Mouse (Mus musculus): Measurements from ENCODE around the gene Tmem110. TPM values are rescaled to one million over a fixed set of nuclear protein-coding genes. Genes with fewer than 3 reads are reported as not detected.

Tmem110 gene
- polyA plus RNA-seq, 1 experiment from 2014 or later: 22.6 TPM

GRCm38 (mm10) chr14:30826174-30827140 lies 1.1 kb downstream of the Tmem110 start:
- Histone ChIP-seq H3K4me2 (peak overlapping the region; percentile 83), H3K9ac (ENCODE audit: low read depth, low read length) (peak overlapping the region; percentile 86), H3K27ac (ENCODE audit: low read depth, low read length) (no peak overlapping the region), H3K27me3 (replicated peaks; ENCODE audit: control insufficient read depth, insufficient read depth, low read length) (no peaks in the 10 kb centered on the region), H3K4me1 (replicated peaks; ENCODE audit: control insufficient read depth, insufficient read depth, low read length) (peaks cover 37% of the 10 kb centered on the region), H3K4me3 (ENCODE audit: low read depth, low read length) (peak overlapping the region; percentile 90), H3K36me3 (ENCODE audit: control insufficient read depth, insufficient read depth, low read length) (no peaks in the 10 kb centered on the region), H3K9me3 (ENCODE audit: control insufficient read depth, low read length) (no peaks in the 10 kb centered on the region)
- 18% methylated on average over 17 of the region's 17 CpGs for WGBS
- DNase-seq (ENCODE audit: low spot score): no peak
- peak; percentile 4; the same call in 1 of the 2 replicates for ATAC-seq (replicated peaks; ENCODE audit: low FRiP score)

DNA sequence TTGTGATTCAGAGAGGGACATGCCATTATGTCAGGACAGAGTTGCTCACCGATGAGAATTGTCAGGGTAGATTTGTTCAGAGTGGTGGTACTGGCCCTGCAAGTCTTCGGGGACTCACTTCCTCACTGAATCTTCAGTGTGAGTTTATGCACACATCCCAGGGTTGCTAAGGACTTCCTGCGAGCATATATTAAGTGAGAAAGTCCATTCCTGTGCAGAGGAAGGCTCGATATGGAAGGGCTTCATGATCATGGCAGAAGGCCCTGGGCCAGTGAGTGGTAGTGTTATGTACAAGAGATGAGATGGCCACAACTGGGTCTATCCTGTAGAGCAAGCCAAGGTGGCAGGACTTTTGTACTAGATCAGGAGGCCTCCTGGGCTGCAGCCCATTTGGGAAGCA lies 2.1 kb downstream of the Tmem110 start:
- no peak for ATAC-seq (replicated peaks; ENCODE audit: low FRiP score)
- 77% methylated on average over 4 of the region's 4 CpGs for WGBS
- Histone ChIP-seq H3K4me3 (ENCODE audit: low read depth, low read length) (no peak overlapping the region), H3K9me3 (ENCODE audit: control insufficient read depth, low read length) (no peaks in the 10 kb centered on the region), H3K27ac (ENCODE audit: low read depth, low read length) (no peak overlapping the region), H3K4me1 (replicated peaks; ENCODE audit: control insufficient read depth, insufficient read depth, low read length) (peaks cover 37% of the 10 kb centered on the region), H3K36me3 (ENCODE audit: control insufficient read depth, insufficient read depth, low read length) (no peaks in the 10 kb centered on the region), H3K27me3 (replicated peaks; ENCODE audit: control insufficient read depth, insufficient read depth, low read length) (no peaks in the 10 kb centered on the region), H3K4me2 (peak overlapping the region; percentile 83), H3K9ac (ENCODE audit: low read depth, low read length) (no peak overlapping the region; the same call in 1 of the 2 replicates)
- no peak for DNase-seq (ENCODE audit: low spot score)

DNA sequence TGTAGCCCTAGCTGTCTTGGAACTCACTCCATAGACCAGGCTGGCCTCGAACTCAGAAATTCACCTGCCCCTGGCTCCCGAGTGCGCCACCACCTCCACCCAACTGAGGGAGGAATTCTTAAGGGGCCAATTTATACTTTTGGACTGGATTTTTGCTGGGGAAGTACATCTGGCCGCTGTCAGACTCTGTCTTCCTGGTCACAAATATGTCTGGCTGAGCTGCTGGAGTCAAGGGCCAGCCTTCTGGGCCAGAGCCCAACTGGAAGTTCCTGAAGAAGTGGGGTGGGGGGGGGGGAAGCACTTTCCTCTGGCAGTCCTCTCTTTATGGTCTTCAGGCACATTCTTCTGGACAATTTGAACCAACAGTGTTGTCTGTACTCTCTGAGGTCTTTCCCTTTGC lies 2.7 kb downstream of the Tmem110 start:
- H3K27me3 ChIP-seq (replicated peaks; ENCODE audit: control insufficient read depth, insufficient read depth, low read length): no peaks in the 10 kb centered on the region
- no peaks in the 10 kb centered on the region for H3K9me3 ChIP-seq (ENCODE audit: control insufficient read depth, low read length)
- ATAC-seq (replicated peaks; ENCODE audit: low FRiP score) (no peak), DNase-seq (ENCODE audit: low spot score) (no peak)
- no peak overlapping the region for H3K9ac ChIP-seq (ENCODE audit: low read depth, low read length)
- no peaks in the 10 kb centered on the region for H3K36me3 ChIP-seq (ENCODE audit: control insufficient read depth, insufficient read depth, low read length)
- no peak overlapping the region for H3K27ac ChIP-seq (ENCODE audit: low read depth, low read length)
- WGBS: 81% methylated on average over 4 of the region's 4 CpGs
- H3K4me2 ChIP-seq: no peak overlapping the region
- peaks cover 37% of the 10 kb centered on the region for H3K4me1 ChIP-seq (replicated peaks; ENCODE audit: control insufficient read depth, insufficient read depth, low read length)
- no peak overlapping the region for H3K4me3 ChIP-seq (ENCODE audit: low read depth, low read length)

DNA sequence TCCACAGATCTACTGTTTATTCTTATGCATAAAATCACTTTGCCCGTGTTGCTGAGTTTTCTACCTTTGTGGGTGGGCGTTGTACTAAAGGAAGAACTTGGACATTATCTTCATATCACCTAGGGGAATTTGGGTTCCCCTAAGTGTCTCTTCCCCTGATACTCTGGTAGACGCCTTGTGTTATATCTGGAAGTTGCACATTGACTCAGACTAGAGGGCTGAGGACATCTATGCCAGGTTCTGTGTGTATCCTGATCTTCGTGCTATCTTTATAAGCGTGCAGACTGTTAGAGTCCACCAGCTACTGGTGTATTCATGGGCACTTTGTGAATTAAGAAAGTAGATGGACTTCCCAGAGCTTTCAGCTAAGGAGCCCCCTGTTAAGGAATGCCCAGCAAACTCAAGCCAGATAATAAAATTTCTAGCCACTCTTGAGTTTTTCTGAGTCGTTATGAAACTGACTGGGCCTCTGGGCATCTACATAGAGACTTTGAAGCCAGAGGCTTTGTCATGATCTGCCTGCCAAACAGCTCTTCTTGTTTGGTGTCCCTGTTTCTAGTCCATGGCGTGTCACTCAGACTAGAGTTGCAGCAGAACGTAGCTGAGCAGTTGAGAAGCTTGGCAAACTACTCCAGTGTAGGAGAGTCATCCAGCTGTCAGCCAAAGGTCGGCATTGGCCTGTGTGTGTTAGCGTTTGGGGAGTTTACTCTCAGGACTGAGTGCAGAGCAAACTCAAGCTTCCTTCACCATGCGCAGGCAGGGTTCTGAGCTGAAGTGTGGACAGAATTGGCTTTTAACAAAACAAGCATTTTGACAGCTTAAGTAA lies 3.5 kb downstream of the Tmem110 start:
- Histone ChIP-seq H3K4me2 (peak overlapping the region; percentile 45), H3K9me3 (ENCODE audit: control insufficient read depth, low read length) (no peaks in the 10 kb centered on the region), H3K27ac (ENCODE audit: low read depth, low read length) (peak overlapping the region; percentile 22), H3K36me3 (ENCODE audit: control insufficient read depth, insufficient read depth, low read length) (no peaks in the 10 kb centered on the region), H3K9ac (ENCODE audit: low read depth, low read length) (no peak overlapping the region), H3K4me1 (replicated peaks; ENCODE audit: control insufficient read depth, insufficient read depth, low read length) (peaks cover 37% of the 10 kb centered on the region), H3K27me3 (replicated peaks; ENCODE audit: control insufficient read depth, insufficient read depth, low read length) (no peaks in the 10 kb centered on the region), H3K4me3 (ENCODE audit: low read depth, low read length) (no peak overlapping the region)
- DNase-seq (ENCODE audit: low spot score) (no peak), ATAC-seq (replicated peaks; ENCODE audit: low FRiP score) (peak; percentile 79)
- 55% methylated on average over 11 of the region's 11 CpGs for WGBS

GRCm38 (mm10) chr14:30837416-30837996 lies 12.1 kb downstream of the Tmem110 start:
- Histone ChIP-seq H3K4me3 (ENCODE audit: low read depth, low read length) (no peak overlapping the region), H3K9ac (ENCODE audit: low read depth, low read length) (no peak overlapping the region), H3K9me3 (ENCODE audit: control insufficient read depth, low read length) (no peaks in the 10 kb centered on the region), H3K4me2 (no peak overlapping the region), H3K36me3 (ENCODE audit: control insufficient read depth, insufficient read depth, low read length) (peaks cover 4% of the 10 kb centered on the region; the same call in 1 of the 2 replicates), H3K27me3 (replicated peaks; ENCODE audit: control insufficient read depth, insufficient read depth, low read length) (no peaks in the 10 kb centered on the region), H3K4me1 (replicated peaks; ENCODE audit: control insufficient read depth, insufficient read depth, low read length) (no peaks in the 10 kb centered on the region), H3K27ac (ENCODE audit: low read depth, low read length) (no peak overlapping the region; the same call in 1 of the 2 replicates)
- ATAC-seq (replicated peaks; ENCODE audit: low FRiP score) (no peak), DNase-seq (ENCODE audit: low spot score) (no peak)
- 80% methylated on average over 14 of the region's 14 CpGs for WGBS

DNA sequence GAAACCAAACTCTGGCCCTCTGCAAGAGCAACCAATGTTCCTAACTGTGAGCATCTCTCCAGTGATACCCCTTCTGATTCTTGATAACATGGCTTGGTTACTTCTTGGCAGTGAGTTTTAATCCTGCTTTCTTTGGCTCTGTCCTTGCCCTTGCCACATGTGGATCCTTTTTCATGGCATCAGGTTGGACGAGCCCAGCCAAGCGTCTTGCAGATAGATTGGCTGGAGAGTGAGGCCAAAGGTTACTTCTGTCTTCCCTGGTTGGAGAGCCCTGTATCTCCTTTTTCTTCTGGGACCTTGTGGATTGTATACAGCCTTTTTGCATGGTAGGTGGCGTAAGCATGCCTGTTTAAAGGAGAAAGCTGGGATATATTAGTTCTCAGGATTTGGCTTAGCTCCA lies 18.3 kb downstream of the Tmem110 start:
- 81% methylated on average over 3 of the region's 3 CpGs for WGBS
- ATAC-seq (replicated peaks; ENCODE audit: low FRiP score): no peak

DNA sequence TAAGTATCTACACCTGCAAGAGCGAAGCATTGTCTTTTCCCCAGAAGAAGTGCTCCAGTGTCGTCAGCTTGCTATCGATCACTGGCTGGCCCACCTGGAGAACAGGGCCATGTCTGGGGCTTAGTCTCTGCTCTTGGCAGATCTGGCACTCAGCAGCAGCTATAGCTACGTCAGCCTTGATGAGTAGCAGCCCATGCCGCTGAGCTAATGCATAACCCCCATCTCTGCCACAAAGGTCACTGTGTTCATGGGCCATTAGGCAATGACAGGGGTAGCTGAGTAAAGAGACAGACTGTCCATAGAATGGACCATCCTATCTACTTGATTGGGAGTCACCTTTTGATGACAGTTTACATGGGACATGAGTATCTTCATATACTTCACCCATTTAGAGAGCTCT lies 25.1 kb downstream of the Tmem110 start:
- Histone ChIP-seq H3K9me3 (ENCODE audit: control insufficient read depth, low read length) (no peaks in the 10 kb centered on the region), H3K27ac (ENCODE audit: low read depth, low read length) (no peak overlapping the region), H3K9ac (ENCODE audit: low read depth, low read length) (no peak overlapping the region), H3K4me3 (ENCODE audit: low read depth, low read length) (no peak overlapping the region), H3K4me2 (no peak overlapping the region), H3K27me3 (replicated peaks; ENCODE audit: control insufficient read depth, insufficient read depth, low read length) (no peaks in the 10 kb centered on the region), H3K36me3 (ENCODE audit: control insufficient read depth, insufficient read depth, low read length) (no peaks in the 10 kb centered on the region), H3K4me1 (replicated peaks; ENCODE audit: control insufficient read depth, insufficient read depth, low read length) (no peaks in the 10 kb centered on the region)
- ATAC-seq (replicated peaks; ENCODE audit: low FRiP score): no peak
- 89% methylated on average over 5 of the region's 5 CpGs for WGBS
- DNase-seq (ENCODE audit: low spot score): no peak

More for the DNA sequence above, 18.3 kb downstream of the Tmem110 start:
- Histone ChIP-seq H3K9me3 (ENCODE audit: control insufficient read depth, low read length) (no peaks in the 10 kb centered on the region), H3K27ac (ENCODE audit: low read depth, low read length) (no peak overlapping the region), H3K4me2 (no peak overlapping the region), H3K4me1 (replicated peaks; ENCODE audit: control insufficient read depth, insufficient read depth, low read length) (no peaks in the 10 kb centered on the region), H3K4me3 (ENCODE audit: low read depth, low read length) (no peak overlapping the region), H3K9ac (ENCODE audit: low read depth, low read length) (no peak overlapping the region), H3K27me3 (replicated peaks; ENCODE audit: control insufficient read depth, insufficient read depth, low read length) (no peaks in the 10 kb centered on the region), H3K36me3 (ENCODE audit: control insufficient read depth, insufficient read depth, low read length) (no peaks in the 10 kb centered on the region)
- no peak for DNase-seq (ENCODE audit: low spot score)

DNA sequence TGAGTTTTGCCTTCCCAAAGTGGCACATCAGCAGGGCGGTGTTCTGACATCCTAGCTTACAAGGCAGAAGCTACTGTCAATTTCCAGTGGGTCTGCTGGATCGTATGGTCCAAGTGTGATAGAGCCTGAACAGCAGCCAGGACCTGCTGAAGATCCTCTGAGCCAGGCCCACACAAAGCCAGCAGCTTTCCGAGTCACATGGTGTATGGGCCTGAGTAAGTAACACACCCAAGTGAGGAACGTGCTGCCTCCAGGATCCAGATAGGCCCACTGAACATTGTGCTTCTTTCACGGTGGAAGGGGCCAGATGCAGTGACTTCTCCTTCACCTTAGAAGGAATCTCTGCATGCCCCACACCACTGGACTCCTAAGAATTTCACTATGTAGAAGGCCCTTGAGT lies 26.9 kb downstream of the Tmem110 start:
- no peak overlapping the region for H3K27ac ChIP-seq (ENCODE audit: low read depth, low read length)
- no peaks in the 10 kb centered on the region for H3K27me3 ChIP-seq (replicated peaks; ENCODE audit: control insufficient read depth, insufficient read depth, low read length)
- WGBS: 82% methylated on average over 5 of the region's 5 CpGs
- H3K4me3 ChIP-seq (ENCODE audit: low read depth, low read length): no peak overlapping the region
- H3K36me3 ChIP-seq (ENCODE audit: control insufficient read depth, insufficient read depth, low read length): no peaks in the 10 kb centered on the region
- DNase-seq (ENCODE audit: low spot score): no peak
- no peaks in the 10 kb centered on the region for H3K9me3 ChIP-seq (ENCODE audit: control insufficient read depth, low read length)
- H3K9ac ChIP-seq (ENCODE audit: low read depth, low read length): no peak overlapping the region
- 0 out of 2 replicates have a peak, but pooled peaks cover 2% of the 10 kb centered on the region for H3K4me1 ChIP-seq (replicated peaks; ENCODE audit: control insufficient read depth, insufficient read depth, low read length)
- ATAC-seq (replicated peaks; ENCODE audit: low FRiP score): no peak
- H3K4me2 ChIP-seq: no peak overlapping the region

Data from liver, embryonic 11.5 days (tissue).